Mouse (Mus musculus): ENCODE results near the gene Gimap9.

- no peak for TF ChIP-seq CTCF (IDR thresholded peaks at IDR 0.05; ENCODE audit: extremely low read depth, insufficient read depth, insufficient read length, insufficient replicate concordance)
- TF ChIP-seq POLR2A (IDR thresholded peaks at IDR 0.05; ENCODE audit: low read depth, low read length): no peak
These were observed 44.4 kb downstream of the Gimap9 start for GRCm38 (mm10) chr6:48720326-48720725.

Measured in spleen, adult 2 months (tissue).